Mouse (Mus musculus): ENCODE measurements at regions not wholly inside any gene's neighbourhood (a gene's known extent, or its start where the extent isn't known, plus 50 kb on each side); places are given as distances from the start of the nearest gene placed in this dataset.

DNA sequence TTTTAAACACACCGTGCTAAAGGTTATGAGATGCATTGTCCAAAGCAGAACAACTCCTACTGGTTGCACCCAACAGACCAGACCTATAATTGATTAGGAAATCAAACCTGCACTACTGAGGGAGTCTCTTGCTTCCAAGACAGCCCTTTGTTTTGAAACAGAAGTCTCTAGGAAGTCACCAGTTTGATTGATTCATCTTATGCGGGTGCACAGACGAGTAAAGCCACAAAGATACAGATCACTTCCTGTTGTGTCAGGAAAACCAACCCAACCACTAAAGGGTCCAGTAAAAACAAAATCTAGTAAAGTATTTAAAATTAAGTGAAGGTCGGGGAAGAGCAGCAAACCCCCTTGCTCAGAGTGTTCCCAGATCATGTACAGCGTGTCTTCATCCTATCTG lies 58.3 kb upstream of the N6amt1 start:
- 90% methylated on average over 5 of the region's 5 CpGs for WGBS
- no peaks in the 10 kb centered on the region for H3K27me3 ChIP-seq (ENCODE audit: insufficient read depth, poor library complexity, severe bottlenecking)
- no peaks in the 10 kb centered on the region for H3K36me3 ChIP-seq
- no peaks in the 10 kb centered on the region for H3K4me1 ChIP-seq (replicated peaks)
- H3K27ac ChIP-seq, result no peak overlapping the region
- H3K4me3 ChIP-seq, result no peak overlapping the region
- DNase-seq (ENCODE audit: low spot score), result no peak
- H3K9me3 ChIP-seq, result no peaks in the 10 kb centered on the region

DNA sequence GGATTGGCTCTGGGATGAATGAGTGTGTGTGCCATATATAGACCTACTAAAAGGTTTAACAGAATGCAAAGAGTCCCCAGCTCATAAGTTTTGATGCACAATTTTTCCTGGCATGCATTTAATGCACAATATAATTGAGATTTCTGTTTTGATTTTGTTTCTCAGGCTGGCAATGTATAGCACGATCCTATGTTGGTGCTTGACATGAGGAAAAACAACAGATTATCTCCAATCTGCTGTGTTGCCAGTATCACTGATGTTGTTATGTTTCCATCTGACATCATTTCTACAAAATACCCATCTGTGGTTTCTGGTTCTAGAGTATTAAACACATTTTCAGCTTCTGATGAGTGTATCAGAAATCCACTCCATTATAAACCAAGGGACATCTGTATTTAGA lies 61.2 kb upstream of the N6amt1 start:
- Histone ChIP-seq H3K9me3 (no peaks in the 10 kb centered on the region), H3K27ac (no peak overlapping the region), H3K4me3 (no peak overlapping the region), H3K27me3 (ENCODE audit: insufficient read depth, poor library complexity, severe bottlenecking) (no peaks in the 10 kb centered on the region), H3K36me3 (no peaks in the 10 kb centered on the region), H3K4me1 (replicated peaks) (no peaks in the 10 kb centered on the region)
- WGBS, result 91% methylated on average over 1 of the region's 1 CpGs
- no peak for DNase-seq (ENCODE audit: low spot score)

- 81% methylated on average over 2 of the region's 2 CpGs for WGBS
- Histone ChIP-seq H3K27ac (no peak overlapping the region), H3K4me3 (no peak overlapping the region), H3K9me3 (no peaks in the 10 kb centered on the region), H3K27me3 (ENCODE audit: insufficient read depth, poor library complexity, severe bottlenecking) (no peaks in the 10 kb centered on the region), H3K36me3 (no peaks in the 10 kb centered on the region), H3K4me1 (replicated peaks) (no peaks in the 10 kb centered on the region)
- DNase-seq (ENCODE audit: low spot score), result no peak
Observed at GRCm38 (mm10) chr16:87291716-87292115, 62.3 kb upstream of the N6amt1 start.

- H3K9me3 ChIP-seq, result no peaks in the 10 kb centered on the region
- H3K27ac ChIP-seq, result no peak overlapping the region
- no peak for DNase-seq (ENCODE audit: low spot score)
- H3K4me3 ChIP-seq, result no peak overlapping the region
- H3K36me3 ChIP-seq, result no peaks in the 10 kb centered on the region
- H3K4me1 ChIP-seq (replicated peaks), result no peaks in the 10 kb centered on the region
- H3K27me3 ChIP-seq (ENCODE audit: insufficient read depth, poor library complexity, severe bottlenecking), result no peaks in the 10 kb centered on the region
- 80% methylated on average over 2 of the region's 2 CpGs for WGBS
Observed at GRCm38 (mm10) chr16:87285639-87286038, 68.3 kb upstream of the N6amt1 start.

DNA sequence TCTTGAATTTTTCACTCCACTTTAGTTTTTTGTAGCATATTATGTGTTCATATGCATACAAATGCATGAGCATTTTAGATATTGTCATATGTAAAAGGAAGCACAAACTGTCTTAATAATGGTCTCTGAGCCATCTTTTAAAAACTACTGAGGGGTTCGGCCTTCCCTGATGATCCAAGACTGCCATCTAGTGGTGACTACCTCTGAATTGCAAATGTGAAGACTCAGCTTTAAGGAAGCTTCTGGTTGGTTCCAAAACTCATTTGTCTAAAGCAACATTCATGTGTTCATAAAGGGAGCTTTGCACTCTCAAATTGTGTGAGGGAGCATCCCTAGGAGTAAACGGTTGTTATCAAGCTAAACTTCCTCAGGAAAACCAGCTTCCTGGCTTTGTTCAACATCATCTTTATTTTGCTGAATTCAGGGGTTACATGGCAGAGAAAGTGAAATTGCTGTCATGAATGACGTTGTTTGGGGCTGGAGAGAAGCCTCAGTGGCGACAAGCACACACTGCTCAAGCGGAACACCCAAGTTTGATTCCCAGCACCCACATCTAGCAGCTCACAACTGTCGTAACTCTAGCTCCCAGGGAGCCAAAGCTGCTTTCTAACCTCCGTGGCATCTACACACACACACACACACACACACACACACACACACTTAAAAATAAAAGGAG lies 69.0 kb upstream of the N6amt1 start:
- Histone ChIP-seq H3K9me3 (no peaks in the 10 kb centered on the region), H3K27me3 (ENCODE audit: insufficient read depth, poor library complexity, severe bottlenecking) (no peaks in the 10 kb centered on the region), H3K4me3 (no peak overlapping the region), H3K4me1 (replicated peaks) (no peaks in the 10 kb centered on the region), H3K36me3 (no peaks in the 10 kb centered on the region), H3K27ac (no peak overlapping the region)
- DNase-seq (ENCODE audit: low spot score), result no peak
- WGBS, result 60% methylated on average over 7 of the region's 7 CpGs

DNA sequence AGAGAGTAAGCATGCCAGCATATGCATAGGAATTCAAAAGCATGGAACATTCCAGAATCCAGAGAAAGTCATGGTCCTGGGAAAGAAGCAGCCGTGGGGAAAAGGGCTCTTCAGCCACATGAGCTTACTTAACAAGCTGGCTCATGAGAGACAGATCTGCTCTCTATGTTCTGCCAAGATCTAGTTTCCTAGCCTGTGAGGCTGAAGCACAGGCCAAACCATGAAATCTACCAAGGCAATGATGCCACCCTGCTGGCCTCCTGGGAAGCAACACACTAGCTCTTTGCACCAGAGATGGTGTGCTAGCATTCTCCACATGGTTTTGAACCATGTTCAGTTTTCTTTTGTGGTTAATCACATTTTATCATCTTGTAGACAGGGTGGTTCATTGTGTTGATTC lies 75.5 kb upstream of the N6amt1 start:
- H3K36me3 ChIP-seq, result no peaks in the 10 kb centered on the region
- no peaks in the 10 kb centered on the region for H3K4me1 ChIP-seq (replicated peaks)
- WGBS, result 79% methylated on average over 1 of the region's 1 CpGs
- H3K27ac ChIP-seq, result no peak overlapping the region
- no peak for DNase-seq (ENCODE audit: low spot score)
- H3K4me3 ChIP-seq, result no peak overlapping the region
- no peaks in the 10 kb centered on the region for H3K9me3 ChIP-seq
- H3K27me3 ChIP-seq (ENCODE audit: insufficient read depth, poor library complexity, severe bottlenecking), result no peaks in the 10 kb centered on the region

DNA sequence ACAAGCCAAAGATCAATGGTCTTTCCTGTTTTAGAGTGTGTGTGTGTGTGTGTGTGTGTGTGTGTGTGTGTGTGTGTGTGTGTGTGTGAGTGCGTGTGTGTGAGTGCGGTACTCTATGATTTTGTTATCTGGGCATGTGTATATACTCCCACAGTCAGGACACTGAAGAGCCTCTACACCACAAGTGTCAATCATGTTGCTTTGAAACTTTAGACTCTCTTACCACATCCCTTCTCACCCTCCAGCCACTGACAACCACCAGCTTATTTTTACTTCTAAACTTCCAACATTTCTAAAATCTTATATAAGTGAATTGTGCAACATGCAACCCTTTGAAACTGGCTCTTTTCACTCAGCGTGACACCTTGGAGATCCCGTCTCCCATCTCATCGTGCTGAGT lies 81.6 kb upstream of the N6amt1 start:
- Histone ChIP-seq H3K4me1 (replicated peaks) (no peaks in the 10 kb centered on the region), H3K9me3 (no peaks in the 10 kb centered on the region), H3K36me3 (no peaks in the 10 kb centered on the region), H3K4me3 (no peak overlapping the region), H3K27ac (no peak overlapping the region), H3K27me3 (ENCODE audit: insufficient read depth, poor library complexity, severe bottlenecking) (no peaks in the 10 kb centered on the region)
- 93% methylated on average over 5 of the region's 5 CpGs for WGBS
- no peak for DNase-seq (ENCODE audit: low spot score)

DNA sequence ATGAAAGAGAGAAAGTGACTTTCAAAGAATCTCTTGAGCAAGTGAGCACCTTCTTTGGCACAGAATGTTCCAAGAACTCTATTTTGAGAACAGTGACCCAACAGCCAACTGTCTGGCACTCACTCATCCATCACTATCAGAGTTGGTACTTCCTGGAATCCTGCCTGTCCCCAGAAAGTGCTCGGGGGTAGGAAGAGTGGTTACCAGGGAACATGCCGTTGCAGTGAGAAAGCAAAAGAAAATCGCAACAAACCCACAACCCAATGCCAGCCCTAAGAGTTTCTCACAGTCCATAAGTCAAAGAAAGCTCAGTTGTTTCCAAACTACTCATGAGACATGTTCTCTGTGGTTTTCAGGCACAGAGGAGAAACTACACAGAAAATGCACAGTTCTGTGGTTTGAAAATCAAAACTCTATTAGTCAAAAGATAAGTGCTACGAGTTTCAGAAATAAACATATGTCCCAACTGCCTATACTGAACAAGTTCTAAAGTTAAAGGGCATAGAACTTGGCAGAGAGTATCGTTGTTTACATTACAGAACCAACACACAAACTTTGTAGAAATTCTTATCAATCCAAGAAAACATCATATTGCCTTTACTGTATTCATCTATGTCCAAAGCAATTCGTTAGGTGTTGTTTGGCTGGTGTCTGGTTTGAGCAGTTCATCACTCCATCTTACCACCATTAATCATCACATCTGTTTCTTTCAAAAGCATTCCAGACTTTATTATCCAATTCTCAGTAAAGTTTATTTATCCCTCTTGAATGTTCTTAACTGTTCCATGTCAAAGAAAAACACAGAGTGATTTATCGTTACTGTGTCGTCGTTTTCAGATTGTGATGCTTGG lies 85.8 kb upstream of the N6amt1 start:
- no peak overlapping the region for H3K4me3 ChIP-seq
- H3K9me3 ChIP-seq, result no peaks in the 10 kb centered on the region
- no peaks in the 10 kb centered on the region for H3K27me3 ChIP-seq (ENCODE audit: insufficient read depth, poor library complexity, severe bottlenecking)
- H3K4me1 ChIP-seq (replicated peaks), result no peaks in the 10 kb centered on the region
- WGBS, result 90% methylated on average over 9 of the region's 9 CpGs
- no peak for DNase-seq (ENCODE audit: low spot score)
- H3K27ac ChIP-seq, result no peak overlapping the region
- H3K36me3 ChIP-seq, result no peaks in the 10 kb centered on the region

DNA sequence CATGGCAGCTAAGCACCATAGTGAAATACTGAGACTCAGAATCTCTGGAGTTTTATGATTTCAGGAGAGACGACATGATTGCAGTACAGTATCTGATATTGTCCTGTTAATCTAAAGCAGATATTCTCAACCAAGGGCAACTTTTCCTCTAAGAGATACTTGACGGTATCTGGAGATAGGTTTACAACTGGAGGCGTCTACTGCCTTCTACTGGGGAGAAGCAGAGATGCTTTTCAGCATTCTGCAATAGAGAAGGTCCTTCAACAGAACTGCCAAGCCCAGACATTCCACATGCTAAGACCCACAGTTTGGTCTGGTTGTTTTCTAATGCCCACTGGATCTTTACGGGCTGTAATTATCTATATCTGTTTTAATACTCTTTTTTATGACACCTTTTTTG lies 86.5 kb upstream of the N6amt1 start:
- Histone ChIP-seq H3K27me3 (ENCODE audit: insufficient read depth, poor library complexity, severe bottlenecking) (no peaks in the 10 kb centered on the region), H3K27ac (no peak overlapping the region), H3K4me1 (replicated peaks) (no peaks in the 10 kb centered on the region), H3K9me3 (no peaks in the 10 kb centered on the region), H3K36me3 (no peaks in the 10 kb centered on the region), H3K4me3 (no peak overlapping the region)
- no peak for DNase-seq (ENCODE audit: low spot score)
- 88% methylated on average over 4 of the region's 4 CpGs for WGBS

GRCm38 (mm10) chr16:87263571-87263970 lies 90.4 kb upstream of the N6amt1 start:
- H3K36me3 ChIP-seq, result no peaks in the 10 kb centered on the region
- H3K4me1 ChIP-seq (replicated peaks), result no peaks in the 10 kb centered on the region
- H3K9me3 ChIP-seq, result no peaks in the 10 kb centered on the region
- WGBS, result 66% methylated on average over 4 of the region's 4 CpGs
- H3K27me3 ChIP-seq (ENCODE audit: insufficient read depth, poor library complexity, severe bottlenecking), result no peaks in the 10 kb centered on the region
- DNase-seq (ENCODE audit: low spot score), result no peak
- H3K27ac ChIP-seq, result no peak overlapping the region
- no peak overlapping the region for H3K4me3 ChIP-seq

- Histone ChIP-seq H3K27me3 (ENCODE audit: insufficient read depth, poor library complexity, severe bottlenecking) (no peaks in the 10 kb centered on the region), H3K36me3 (no peaks in the 10 kb centered on the region), H3K27ac (no peak overlapping the region), H3K4me1 (replicated peaks) (no peaks in the 10 kb centered on the region), H3K4me3 (no peak overlapping the region), H3K9me3 (no peaks in the 10 kb centered on the region)
- DNase-seq (ENCODE audit: low spot score), result no peak
- 89% methylated on average over 8 of the region's 8 CpGs for WGBS
Observed at GRCm38 (mm10) chr16:87263041-87263440, 90.9 kb upstream of the N6amt1 start.

- no peak overlapping the region for H3K27ac ChIP-seq
- no peak for DNase-seq (ENCODE audit: low spot score)
- H3K36me3 ChIP-seq, result no peaks in the 10 kb centered on the region
- no peak overlapping the region for H3K4me3 ChIP-seq
- H3K9me3 ChIP-seq, result no peaks in the 10 kb centered on the region
- H3K27me3 ChIP-seq (ENCODE audit: insufficient read depth, poor library complexity, severe bottlenecking), result no peaks in the 10 kb centered on the region
- H3K4me1 ChIP-seq (replicated peaks), result no peaks in the 10 kb centered on the region
- 83% methylated on average over 3 of the region's 3 CpGs for WGBS
Observed at GRCm38 (mm10) chr16:87262497-87262896, 91.5 kb upstream of the N6amt1 start.

- no peaks in the 10 kb centered on the region for H3K4me1 ChIP-seq (replicated peaks)
- no peaks in the 10 kb centered on the region for H3K27me3 ChIP-seq (ENCODE audit: insufficient read depth, poor library complexity, severe bottlenecking)
- H3K27ac ChIP-seq, result no peak overlapping the region
- 76% methylated on average over 7 of the region's 7 CpGs for WGBS
- no peaks in the 10 kb centered on the region for H3K36me3 ChIP-seq
- no peak overlapping the region for H3K4me3 ChIP-seq
- DNase-seq (ENCODE audit: low spot score), result no peak
- no peaks in the 10 kb centered on the region for H3K9me3 ChIP-seq
Observed at GRCm38 (mm10) chr16:87261527-87261926, 92.5 kb upstream of the N6amt1 start.
